Mouse (Mus musculus): ENCODE results near the gene Tas2r135.

The Tas2r135 gene

DNA sequence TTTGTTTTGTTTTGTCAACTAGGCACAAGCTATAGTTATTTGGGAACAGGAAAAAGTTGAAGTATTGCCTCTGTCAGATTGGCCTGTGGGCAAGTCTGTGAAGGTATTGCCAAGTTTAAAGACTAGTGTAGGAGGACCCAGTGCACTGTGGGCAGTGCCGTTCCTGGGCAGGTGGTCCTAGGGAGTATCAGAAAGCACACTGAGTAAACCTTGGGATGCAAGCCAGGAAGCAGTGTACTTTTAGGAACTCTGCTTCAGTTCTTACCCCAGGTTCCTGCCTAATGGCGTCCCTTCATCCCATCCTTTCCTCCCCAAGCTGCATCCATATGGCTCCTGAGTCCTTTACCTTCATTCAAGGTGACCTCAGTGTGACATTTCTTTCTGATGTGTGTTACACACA is 30.1 kb upstream of the Tas2r135 start:
- DNase-seq, result no peak

DNA sequence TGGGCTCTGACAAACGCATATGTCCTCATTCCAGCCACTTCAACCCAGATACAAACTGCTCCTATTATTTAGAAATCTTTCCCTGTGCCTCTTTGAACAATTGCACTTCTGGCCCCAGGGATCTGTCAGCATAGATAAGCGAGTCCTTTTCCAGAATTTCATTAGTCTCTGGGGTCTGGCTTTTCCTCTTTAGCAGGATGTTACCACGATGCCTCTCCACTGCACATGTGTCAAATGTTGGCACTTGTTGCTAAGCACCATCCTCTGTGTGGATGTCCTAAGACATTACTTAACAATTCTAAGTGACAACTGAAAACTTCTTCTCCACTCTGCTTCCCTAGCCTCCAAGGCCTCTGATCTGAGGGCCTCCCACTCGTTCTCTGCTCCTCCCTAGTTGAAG is 29.2 kb upstream of the Tas2r135 start:
- no peak for DNase-seq

DNA sequence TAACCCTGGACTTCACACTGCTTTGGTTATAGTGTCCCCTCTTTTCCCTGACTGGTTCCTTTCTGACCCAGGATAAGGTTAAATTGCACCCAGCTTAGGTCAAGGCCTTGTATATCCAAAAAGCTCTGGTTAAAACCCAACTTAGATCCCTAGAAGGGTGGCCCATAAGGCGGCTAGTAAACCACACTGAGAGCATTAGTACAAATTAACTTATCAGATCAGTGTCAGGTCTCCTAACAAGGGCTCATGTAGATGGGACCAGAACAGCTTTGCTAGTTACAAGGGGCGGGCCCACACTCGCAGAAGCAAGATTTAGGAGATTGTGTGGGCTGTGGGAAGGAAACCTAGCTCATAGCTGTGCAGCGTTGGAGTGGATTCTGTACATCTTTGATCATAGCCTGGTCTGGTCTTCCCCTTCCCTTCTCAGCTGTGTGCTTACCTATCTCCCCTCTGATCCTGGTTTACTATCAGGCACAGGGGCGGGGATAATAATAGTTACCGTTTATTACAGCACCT is 28.7 kb upstream of the Tas2r135 start:
- DNase-seq, result no peak

DNA sequence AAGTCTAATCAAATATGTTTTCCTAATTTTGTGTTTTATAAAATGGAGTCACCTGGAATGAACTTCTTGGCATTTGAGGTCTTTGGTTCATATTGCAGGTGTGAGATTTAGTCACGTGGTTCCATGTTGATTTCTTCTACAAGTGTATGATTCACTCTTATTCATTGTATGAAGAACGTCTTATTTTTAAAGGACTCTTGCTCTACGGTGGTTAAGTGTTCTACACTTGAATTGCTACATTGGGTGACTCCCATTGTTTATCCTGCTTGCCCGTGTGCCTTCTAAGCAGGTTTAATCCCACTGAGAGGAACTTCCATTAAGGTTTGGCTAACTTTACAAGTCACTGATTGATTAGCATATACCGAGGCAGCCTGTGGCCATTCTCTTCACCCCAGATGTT is 28.0 kb upstream of the Tas2r135 start:
- no peak for DNase-seq

DNA sequence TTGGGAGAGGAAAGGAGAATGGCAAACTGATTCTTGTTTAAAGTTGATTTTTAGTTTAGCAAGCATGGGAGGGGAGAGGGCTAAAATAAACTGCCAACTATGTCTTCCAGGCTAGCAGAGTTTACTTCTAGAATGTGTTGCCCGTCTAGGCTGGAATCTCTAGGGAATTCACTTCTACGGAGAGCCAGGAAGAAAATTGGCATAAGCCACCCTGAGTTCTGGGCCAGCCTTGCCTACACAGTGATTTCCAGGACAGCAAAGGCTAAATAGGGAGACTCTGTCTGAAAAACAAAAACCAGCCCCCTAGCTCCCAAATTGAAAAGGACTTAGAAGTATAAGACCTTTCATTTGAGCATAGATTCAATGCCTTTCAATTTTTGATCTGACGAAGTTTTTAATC is 25.7 kb upstream of the Tas2r135 start:
- no peak for DNase-seq

DNA sequence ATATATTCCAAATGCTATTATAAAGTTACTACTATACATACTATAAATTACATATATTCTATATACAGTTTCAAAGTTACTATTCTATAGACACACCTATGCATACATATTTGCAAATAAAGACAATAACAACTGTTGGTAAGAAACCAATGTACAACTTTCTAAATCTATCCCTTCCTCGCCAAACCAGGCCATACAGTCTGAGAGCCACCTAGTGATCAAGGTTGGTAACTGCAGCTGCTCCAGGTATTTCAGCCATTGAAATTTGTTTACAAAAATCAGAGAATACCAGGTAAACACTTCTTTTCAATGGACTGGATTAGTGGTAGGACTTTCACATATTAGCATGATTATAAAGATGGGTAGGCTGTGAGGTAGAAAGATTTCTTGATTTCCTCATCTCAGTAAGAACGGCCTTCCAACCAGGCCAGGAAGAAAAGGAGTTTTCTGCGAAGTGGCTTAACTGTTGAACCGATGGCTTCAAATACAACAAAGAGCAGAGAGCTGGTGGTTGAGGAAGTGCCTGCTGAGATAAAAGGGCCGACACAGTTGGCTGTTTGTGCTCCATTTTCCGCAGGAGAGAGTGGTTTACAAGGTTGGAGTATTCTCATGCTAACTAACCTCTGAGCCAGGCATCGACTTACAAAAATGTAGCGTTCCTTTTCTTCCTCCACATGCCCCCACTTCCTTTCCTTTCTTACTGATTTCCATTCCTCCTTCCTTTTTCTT is 24.7 kb upstream of the Tas2r135 start:
- DNase-seq, result no peak

DNA sequence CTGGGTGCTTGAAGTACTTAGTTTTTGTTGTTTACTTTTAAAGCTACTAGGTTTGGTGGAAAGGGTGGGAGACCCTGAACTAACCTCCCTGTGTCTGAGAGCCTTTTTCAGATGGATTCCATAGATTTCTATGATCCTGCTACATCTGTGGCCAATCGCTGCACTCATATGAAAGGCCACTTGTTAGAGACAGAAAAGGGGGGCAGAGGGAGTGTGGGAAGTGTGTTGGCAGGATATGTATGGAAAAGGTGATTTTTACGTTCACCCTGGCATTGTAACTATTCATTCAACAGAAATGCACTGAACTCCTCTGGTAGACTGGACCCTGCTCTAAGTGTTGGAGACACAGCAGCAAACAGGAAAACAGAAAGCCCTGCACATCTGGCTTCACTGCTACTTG is 24.0 kb upstream of the Tas2r135 start:
- no peak for DNase-seq

DNA sequence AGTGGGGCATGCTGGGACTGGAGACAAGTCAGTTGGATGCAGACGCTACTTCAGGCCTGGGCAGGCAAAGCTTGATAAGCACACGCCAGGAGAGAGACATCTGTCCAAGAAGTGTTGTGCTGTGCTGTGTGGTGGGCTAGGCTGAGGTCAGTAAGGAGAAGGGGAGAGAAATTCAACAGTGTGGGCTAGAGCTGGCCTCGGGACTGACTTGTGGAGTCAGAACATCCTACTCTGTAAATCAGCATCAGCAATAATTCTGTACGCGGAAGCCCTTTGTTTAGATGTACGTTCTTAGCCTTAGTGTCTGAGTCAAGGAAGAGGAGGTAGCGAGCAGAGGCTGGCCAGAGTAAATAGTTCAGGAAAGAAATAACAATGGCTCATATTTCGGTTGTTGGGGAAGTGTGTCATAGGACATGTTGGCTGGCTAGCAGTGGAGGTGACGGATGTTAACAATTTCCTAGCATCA is 23.3 kb upstream of the Tas2r135 start:
- no peak for DNase-seq

DNA sequence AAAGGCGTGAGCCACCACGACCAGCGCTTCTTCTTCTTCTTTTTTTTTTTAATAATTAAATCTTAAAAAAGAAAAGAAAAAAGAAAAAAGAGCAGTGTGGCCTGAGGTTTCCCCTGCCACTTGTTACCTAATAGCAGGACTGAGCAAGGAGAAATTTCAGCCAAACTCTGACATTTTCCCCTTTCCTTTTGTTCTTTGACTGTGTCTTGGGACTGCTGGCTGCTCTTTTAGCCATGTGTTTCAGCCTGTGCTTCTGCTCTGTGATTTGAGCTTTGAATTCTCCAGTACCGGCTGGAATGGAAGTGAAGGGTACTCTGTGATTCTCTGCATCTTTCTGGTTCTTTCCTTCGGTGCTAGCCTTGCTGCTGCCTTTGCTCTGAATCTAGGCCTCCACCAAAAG is 21.9 kb upstream of the Tas2r135 start:
- DNase-seq, result no peak

DNA sequence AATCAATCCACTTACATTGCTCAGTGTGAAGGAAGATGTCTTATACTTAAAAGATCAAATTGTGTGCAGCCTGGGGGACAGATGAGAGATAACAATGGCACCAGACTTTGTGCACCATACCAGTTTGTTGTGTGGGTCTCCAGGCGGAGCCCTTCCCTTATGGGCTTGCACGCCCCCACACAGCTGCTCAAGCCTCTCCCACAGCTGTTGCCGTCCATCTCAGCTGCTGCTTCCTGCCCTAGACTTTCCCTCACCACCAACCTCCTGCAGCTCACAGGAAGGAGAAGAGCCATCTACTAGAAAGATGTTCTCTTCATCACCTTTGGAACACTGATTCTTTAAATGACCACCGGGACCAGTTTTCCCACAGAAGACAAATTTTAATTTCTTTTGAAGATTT is 19.6 kb upstream of the Tas2r135 start:
- no peak for DNase-seq

DNA sequence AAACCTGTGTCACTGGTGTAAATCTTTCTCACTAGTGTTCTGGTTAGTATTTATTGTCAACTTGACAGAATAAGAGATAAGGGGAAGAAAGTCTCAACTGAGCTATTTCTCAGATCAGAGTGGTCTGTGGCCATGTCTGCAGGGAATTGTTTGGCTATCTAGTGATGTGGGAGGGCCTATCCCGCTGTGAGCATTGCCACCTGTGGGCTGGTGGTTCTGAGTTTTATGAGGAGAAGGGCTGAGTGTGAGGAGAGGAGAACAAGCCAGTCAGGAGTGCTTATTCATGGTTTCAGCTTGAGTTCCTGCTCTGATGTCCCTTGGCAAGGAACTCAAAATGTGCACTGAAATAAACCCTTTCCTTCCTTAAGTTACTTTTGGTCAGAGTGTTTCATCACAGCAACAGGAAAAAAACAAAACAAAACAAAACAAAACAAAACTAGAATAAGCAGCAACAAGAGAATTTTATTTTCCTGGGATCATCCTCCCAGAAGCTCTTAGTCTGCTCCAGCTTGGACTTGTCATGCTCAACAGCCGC is 13.4 kb upstream of the Tas2r135 start:
- no peak for DNase-seq

DNA sequence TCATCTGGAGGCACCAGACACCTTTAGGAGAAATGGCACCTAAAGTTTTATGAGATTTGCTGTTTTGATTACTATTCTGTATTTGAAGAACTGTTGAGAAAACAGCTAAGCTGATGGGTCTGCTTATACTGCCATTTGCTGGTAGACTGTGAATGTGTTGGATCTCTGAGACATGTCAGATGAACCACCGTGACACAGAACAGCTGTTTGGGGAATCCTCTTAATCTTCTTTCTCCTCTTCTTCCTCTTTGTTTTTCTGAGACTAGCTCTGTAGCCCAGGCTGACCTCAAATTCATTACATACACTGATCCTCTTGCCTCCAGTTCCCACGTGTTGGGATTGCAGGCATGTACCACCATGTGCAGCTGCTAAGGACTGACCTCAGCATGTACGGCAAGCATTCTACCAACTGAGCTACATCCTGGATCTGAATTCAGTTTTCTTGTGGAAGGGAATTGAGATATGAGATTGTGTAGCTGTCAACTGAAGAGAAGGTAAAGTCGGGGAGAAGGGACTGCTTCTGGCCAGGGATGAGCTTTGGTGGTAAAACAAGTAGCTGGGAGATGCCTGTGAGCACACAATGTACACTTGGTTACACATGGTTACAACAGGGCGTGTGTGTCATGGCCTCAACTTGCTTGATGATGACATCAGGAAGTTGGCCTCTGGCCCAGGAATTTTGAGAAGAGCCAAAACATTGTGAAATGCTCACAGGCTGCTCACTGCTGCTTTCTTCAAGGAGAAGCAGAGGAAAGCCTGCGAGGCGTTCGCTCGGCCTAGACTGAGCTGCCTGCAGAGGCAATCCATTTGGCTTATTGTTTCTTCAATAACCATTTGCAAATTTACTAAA is 9.0 kb upstream of the Tas2r135 start:
- DNase-seq, result peak; percentile 77

DNA sequence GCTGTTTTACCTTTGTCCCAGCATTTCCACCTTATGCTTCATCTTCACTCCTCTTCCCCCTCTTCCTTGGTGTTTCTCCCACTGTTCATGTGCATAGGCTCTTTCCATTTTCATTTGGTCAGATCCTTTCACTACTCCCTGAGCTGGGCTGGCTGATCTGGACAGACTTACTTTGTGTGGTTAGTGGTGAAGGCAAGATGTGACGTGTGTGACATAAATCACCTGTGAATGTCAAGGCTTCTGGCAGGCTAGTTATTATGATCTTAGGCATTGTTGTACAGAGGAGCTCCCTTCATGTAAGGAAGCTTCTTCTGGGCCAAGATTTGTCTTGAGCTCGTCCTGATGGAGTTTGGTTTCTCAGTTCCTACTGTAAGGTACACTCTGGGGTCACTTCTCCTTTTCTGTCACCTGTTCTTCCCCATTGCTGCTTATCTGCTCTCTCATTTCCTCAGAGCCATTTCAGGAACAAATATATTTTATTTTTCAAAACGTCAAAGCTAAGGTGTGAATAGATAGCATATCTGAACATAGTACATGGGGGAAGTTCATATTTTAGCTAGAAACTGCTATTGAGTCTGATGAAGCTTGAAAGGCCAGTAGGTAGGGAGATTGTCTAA is 8.1 kb upstream of the Tas2r135 start:
- DNase-seq, result no peak

DNA sequence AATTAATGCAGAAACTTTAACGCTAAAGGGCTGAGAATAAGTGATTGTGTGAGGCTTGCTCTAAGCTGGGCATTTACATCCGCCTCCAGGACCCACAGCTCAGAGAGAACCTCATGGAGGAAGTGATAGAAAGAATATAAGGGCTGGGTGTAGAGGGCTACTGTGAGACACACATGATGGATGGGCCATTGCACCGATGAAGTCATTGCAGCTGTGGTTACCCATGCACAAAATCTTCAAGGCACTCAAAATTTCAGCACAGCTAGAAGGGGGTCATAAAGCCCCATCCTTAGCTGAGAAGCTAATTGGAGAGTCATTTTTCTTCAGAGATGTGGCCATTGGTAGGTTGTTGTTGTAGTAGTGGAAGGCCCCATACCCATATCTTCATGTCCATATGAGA is 6.9 kb upstream of the Tas2r135 start:
- DNase-seq, result no peak

DNA sequence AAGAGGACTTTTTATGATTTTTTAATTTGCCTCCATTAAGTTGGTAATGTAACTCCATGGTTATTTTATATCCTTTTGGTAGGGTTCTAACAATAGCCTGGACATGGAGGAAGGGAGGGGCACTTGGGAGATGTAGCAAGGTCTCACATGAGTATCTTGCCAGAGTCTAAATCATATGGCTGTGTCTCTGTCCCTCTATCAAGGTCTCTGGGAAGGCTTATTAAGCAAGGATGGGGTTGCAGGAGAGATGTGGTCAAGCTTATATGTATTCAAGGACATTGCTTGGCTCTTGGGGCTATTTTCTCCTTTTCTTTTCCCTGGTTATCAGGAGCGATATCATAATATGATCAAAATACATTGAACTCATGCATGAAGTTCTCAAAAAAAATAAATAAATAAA is 6.2 kb upstream of the Tas2r135 start:
- DNase-seq, result no peak

DNA sequence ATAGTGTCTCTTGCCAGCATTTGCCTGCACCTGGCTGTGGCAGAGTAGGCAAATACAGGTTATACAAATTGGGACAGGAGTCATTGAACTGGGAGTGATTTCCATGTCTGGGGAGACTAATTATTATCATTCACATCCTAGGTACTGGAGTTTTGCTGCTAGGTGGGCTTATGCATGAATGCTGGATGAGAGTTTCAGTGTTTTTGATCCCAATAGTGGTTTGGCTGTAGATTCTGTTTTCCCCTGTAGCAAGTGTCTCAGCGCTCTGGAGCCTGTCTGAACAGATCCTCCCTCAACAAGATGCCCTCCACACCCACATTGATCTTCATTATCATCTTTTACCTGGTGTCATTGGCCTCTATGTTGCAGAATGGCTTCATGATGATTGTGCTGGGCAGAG is 5.3 kb upstream of the Tas2r135 start, which contains the start of gene Tas2r143:
Tas2r143 (plus strand) TSS at position 301 of the 400 bp plus-strand sequence.
- no peak for DNase-seq

DNA sequence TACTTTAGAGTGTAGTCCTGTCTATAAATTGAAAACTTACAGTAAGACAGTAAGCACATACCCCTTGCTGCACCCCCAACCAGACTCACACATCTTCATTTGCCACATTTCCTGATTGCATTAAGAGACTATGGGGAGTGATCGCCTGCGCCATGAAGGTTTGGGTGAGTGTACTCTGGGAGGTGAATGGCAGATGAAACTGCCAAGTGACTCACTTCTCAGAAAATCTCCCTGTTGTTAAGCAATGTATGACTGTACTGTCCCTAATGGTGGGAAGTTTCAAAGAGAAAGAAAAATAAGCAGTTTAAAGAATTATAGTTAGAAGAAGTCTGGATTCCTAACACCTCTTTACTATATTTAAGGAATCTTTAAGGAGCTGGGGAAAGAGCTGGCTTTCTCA is 14.2 kb downstream of the Tas2r135 start:
- DNase-seq, result no peak

DNA sequence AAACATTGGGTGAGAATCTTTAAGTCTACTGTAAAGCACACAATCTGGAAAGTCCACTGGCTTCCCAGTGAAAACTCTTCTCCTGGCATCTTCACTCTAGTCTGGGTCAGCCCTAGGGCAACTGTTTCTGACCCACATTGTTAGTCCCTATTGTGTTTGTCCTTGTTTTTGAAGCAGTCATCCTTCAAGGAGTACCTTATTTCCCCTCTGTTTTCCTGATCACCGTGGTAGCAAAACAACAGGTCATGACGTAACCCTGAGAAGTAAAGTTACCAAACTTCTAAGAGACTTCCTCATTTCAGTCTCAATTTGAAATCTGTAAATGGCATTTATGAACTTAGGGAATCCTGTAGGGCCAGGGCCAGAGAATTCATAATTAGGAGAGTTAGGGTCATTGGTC is 16.2 kb downstream of the Tas2r135 start:
- DNase-seq, result no peak

DNA sequence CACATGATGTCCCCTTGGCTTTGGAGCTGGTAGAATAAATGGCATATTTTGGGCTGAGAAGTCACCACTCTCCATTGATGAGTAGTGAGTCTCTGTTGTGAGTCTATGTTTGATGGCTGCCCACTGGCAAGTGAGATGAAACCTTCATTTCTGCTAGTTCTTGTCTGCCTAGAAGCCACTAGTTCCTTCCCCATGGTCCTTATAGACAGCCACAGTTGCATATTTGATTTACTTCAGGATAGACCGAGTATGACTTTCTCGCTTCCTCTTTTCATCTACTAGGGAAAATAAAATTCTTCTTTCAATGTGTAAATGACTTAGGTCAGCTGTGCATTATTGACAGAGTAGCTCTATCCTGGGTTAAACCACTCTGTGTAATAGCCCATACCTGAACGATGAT is 19.2 kb downstream of the Tas2r135 start:
- no peak for DNase-seq

DNA sequence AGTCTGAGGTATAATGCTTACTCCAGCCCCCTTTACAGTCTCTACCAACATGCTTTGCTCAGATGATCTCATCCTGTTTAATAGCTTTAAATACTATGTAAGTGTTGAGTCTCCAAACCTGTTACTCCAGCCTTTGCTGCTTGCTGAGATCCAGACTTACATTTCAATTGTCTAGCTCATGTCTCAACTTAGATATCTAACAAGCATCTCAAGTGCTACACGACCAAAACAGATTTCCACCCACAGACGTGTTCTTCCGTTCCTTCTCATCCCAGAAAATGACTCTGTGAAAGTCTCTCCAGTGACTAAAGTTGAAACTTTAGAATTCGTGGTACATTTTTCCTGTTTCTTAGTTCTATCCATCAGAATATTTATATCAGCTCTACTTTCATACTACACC is 21.1 kb downstream of the Tas2r135 start:
- DNase-seq, result no peak

DNA sequence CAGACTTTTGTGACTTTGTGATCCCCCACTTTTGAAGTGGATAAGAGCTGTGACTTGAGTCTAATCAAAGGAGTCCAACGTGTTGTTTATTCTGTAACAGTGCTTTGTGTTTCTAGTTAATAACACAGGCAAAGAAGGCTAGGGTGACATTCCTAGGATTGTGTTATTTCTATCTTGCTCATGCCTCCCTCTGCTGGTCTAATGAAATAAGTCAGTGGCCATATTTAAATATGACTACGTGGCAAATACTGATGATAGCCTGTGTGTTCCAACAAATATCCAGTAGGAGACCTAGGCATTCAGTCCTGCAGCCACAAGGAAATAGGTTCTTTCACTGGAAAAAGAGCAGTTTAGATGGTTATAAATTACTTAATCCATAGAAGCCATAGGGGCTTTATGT is 28.3 kb downstream of the Tas2r135 start:
- DNase-seq, result no peak

DNA sequence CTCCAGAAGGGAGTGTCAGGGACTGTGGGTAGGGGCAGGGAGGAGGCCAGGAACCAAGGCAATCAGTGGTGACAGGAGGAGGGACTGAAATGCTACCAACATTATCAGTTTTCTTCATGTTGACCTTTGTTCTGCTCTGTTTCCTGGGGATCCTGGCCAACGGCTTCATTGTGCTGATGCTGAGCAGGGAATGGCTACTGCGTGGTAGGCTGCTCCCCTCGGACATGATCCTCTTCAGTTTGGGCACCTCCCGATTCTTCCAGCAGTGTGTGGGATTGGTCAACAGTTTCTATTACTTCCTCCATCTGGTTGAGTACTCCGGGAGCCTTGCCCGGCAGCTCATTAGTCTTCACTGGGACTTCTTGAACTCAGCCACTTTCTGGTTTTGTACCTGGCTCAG is 29.2 kb downstream of the Tas2r135 start, which contains the start of gene Tas2r126:
Tas2r126 (plus strand) TSS at position 90 of the 400 bp plus-strand sequence.
- DNase-seq, result peak; percentile 12

DNA sequence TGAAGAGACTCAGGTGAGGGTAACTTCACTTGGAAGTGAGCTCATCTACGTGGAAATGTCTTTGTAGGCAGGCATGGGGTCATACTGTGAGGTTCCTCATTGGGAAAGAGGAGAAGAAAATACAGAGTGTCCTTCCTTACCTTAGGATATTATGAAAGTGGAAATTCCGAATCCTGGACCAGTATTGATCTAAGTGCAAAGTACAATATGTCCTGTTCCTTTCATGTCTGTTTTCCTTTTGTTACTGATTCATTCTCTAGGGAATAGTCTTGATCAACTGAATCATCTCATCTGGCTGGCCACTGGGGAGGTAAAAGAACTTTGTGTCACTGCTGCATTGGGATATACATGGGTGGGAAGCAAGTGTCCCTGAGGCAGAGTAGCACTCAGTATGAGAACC is 30.3 kb downstream of the Tas2r135 start:
- DNase-seq, result no peak

All from kidney, adult 11 months (tissue).